Mouse (Mus musculus) G1E (cell line): ENCODE measurements around the gene Efnb2.

ENCODE experiments used
- CTCF ChIP-seq: IDR thresholded peaks from 2 replicates; pipeline ENCODE4 v1.5.1; 2012; ENCODE audit warnings: low read depth, low read length, inconsistent platforms, mixed read lengths
- GATA1 ChIP-seq: IDR thresholded peaks from 2 replicates; pipeline ENCODE4 v1.6.1; 2012; ENCODE audit warnings: borderline replicate concordance, low read length, inconsistent platforms, mixed read lengths
- GATA2 ChIP-seq: IDR thresholded peaks from 2 replicates; pipeline ENCODE4 v1.6.1; 2012; ENCODE audit warnings: low read depth, low read length, inconsistent platforms, borderline replicate concordance
- TAL1 ChIP-seq: conservative IDR thresholded peaks from 2 replicates; pipeline ENCODE4 v1.6.1; 2012; ENCODE audit warnings: low read depth, low read length, inconsistent platforms, mixed read lengths

- no peak for TF ChIP-seq CTCF
- TF ChIP-seq TAL1 = no peak
- TF ChIP-seq GATA1 = no peak
- TF ChIP-seq GATA2 = no peak
These were observed 38.6 kb downstream of the Efnb2 start for GRCm38 (mm10) chr8:8622476-8622875.
